Mouse (Mus musculus) macrophage (primary cell): ENCODE measurements around the gene Myo1a. TPM values are rescaled to one million over a fixed set of nuclear protein-coding genes. Genes with fewer than 3 reads are reported as not detected.

Experiments
- H3K27ac ChIP-seq: fragments of 350-480 bp; formaldehyde crosslinking; 2 replicates; pipeline ENCODE4 v1.9.0; 2021
- H3K36me3 ChIP-seq: fragments of 350-480 bp; formaldehyde crosslinking; 2 replicates; pipeline ENCODE4 v1.9.0; 2021; ENCODE audit errors: inconsistent target
- H3K4me3 ChIP-seq: fragments of 350-480 bp; formaldehyde crosslinking; 2 replicates; pipeline ENCODE4 v1.9.0; 2021; ENCODE audit errors: inconsistent target
- H3K79me2 ChIP-seq: fragments of 350-480 bp; formaldehyde crosslinking; 2 replicates; pipeline ENCODE4 v1.9.0; 2021; ENCODE audit errors: inconsistent target
- WGBS: methylation state at CpG from one replicate; pipeline ENCODE4 v1.1.7; 2026; ENCODE audit warnings: inconsistent platforms; ENCODE audit not compliant: missing documents; 5-methylcytosine and 5-hydroxymethylcytosine counted together
- polyA plus RNA-seq: library from polyadenylated mRNA; stranded (reverse); fragments of 250-400 nt; gene quantifications from 3 replicates; pipeline ENCODE4 v1.2.4, GENCODE M21; 2018; ENCODE audit warnings: inconsistent platforms

Myo1a gene
- polyA plus RNA-seq, 1 experiment from 2014 or later = not detected

DNA sequence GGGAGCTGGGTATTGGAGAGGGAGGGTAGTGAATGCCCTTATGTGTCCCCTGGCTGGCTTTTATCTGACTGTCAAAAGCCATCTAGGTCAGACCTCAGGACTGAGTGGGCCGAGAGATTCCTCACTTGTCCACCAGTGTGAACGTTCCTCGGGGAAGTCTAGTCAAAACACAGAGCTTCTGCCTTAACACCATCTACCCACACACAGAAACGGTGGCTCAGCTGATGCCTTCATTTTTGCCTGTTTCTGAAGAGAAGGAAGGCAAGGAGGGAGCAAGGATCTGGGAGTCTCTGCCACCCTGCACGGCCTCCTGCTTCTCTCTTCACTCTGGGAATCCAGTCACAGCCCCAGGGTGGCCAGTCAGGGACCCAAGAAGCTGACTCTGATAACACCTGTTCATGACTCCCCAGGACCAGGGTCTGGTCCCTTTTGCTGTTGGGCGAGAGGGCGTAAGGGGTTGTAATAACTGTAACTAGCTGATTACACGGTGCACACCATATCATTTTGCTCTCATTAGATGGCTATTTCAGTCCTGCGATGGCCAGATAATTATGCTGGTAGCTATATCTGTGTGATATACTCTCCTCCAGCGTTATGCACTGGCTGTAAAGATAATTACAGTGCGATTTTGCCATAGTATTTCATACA lies 25.4 kb downstream of the Myo1a start:
- 85% methylated on average over 11 of the region's 11 CpGs for WGBS
- Histone ChIP-seq H3K4me3 (no peak overlapping the region), H3K36me3 (no peaks in the 10 kb centered on the region), H3K27ac (no peak overlapping the region), H3K79me2 (no peaks in the 10 kb centered on the region)

- Histone ChIP-seq H3K27ac (no peak overlapping the region), H3K79me2 (no peaks in the 10 kb centered on the region), H3K4me3 (no peak overlapping the region), H3K36me3 (no peaks in the 10 kb centered on the region)
- WGBS = 68% methylated on average over 9 of the region's 9 CpGs
These were observed 26.0 kb downstream of the Myo1a start for GRCm38 (mm10) chr10:127730933-127731310.

- H3K36me3 ChIP-seq = no peaks in the 10 kb centered on the region
- 23% methylated on average over 5 of the region's 5 CpGs for WGBS
- H3K79me2 ChIP-seq = no peaks in the 10 kb centered on the region
- H3K4me3 ChIP-seq = no peak overlapping the region
- H3K27ac ChIP-seq = no peak overlapping the region
These were observed 26.4 kb downstream of the Myo1a start for GRCm38 (mm10) chr10:127731397-127731796.

DNA sequence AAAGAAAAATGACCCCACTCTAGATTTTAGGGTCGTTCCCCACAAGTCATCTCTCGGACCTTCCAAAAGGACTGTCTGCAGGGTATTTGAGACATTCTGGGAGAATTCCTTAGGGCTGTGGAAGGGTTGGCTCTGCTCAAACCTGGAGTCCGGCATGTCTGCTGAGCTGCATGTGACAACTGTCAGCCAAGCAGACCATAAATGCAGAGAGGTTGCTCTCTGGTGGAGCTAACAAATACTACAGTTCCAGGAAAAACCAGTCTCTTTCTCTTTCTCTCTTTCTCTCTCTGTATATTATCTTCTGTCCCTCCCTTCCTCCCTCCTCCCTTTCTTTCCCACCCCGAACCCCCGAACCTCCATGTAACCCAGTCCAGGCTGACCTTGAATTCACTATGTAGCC lies 29.5 kb downstream of the Myo1a start:
- WGBS = 75% methylated on average over 5 of the region's 5 CpGs
- H3K27ac ChIP-seq = no peak overlapping the region
- no peaks in the 10 kb centered on the region for H3K36me3 ChIP-seq
- H3K79me2 ChIP-seq = no peaks in the 10 kb centered on the region
- no peak overlapping the region for H3K4me3 ChIP-seq

DNA sequence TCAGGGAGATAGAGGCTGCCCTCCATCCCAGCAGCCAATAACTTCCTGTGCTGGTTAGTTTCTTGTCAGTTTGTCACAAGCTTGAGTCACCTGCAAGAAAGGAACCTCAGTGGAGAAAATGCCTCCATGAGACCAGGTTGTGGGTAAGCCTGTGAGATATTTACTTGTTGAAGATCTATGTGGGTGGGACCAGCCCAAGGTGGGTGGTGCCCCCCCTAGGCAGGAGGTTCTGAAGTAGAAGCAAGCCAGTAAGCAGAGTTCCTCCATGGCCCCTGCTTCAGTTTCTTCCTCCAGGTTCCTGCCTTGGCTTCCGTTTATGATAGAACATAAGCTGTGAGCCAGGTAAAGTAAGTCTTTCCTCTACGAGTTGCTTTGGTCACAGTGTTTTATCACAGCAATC lies 31.3 kb downstream of the Myo1a start:
- H3K36me3 ChIP-seq = no peaks in the 10 kb centered on the region
- H3K4me3 ChIP-seq = no peak overlapping the region
- no peak overlapping the region for H3K27ac ChIP-seq
- peaks cover 13% of the 10 kb centered on the region; the same call in 1 of the 2 replicates for H3K79me2 ChIP-seq
- 28% methylated on average over 2 of the region's 2 CpGs for WGBS

- 6% methylated on average over 4 of the region's 4 CpGs for WGBS
- Histone ChIP-seq H3K4me3 (no peak overlapping the region), H3K36me3 (peaks cover 5% of the 10 kb centered on the region; the same call in 1 of the 2 replicates), H3K79me2 (peaks cover 20% of the 10 kb centered on the region; the same call in 1 of the 2 replicates), H3K27ac (peak overlapping the region; percentile 42)
These were observed 31.9 kb downstream of the Myo1a start for GRCm38 (mm10) chr10:127736916-127737315.

- peaks cover 11% of the 10 kb centered on the region; the same call in 1 of the 2 replicates for H3K36me3 ChIP-seq
- peaks cover 24% of the 10 kb centered on the region; the same call in 1 of the 2 replicates for H3K79me2 ChIP-seq
- no peak overlapping the region for H3K4me3 ChIP-seq
- H3K27ac ChIP-seq = peak overlapping the region; percentile 42
- WGBS = 54% methylated on average over 2 of the region's 2 CpGs
These were observed 32.6 kb downstream of the Myo1a start for GRCm38 (mm10) chr10:127737552-127737951.

DNA sequence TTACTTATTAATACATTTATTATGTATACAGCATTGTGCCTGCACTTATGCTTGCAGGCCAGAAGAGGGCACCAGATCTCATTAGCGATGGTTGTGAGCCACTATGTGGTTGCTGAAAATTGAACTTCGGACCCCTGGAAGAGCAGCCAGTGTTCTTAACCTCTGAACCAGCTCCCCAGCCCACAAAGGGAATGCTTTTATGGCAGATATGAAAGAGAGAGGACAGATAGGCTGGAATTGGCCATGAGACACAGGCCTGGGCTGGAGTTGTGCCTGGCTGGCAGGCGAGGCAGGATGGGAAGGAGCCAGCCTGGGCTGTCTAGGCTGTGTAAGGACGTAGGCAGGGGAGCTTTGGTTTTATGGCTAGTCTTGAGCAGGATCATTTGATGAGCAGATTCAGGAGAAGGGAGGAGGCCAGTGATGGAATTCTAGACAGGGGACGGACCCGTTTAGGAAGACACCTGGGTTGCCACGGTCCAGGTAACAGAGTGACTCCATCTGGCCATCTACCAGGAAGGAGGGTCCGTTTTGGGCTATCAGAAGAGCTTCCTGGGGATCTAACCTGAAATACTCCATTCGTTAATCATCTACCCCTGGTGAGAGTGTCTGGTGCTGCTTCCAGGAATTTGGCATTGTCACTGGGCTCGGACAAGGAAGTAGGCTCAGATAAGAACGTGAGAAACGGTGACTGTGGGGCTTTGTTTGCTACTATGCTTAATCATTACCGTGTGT lies 33.3 kb downstream of the Myo1a start:
- H3K27ac ChIP-seq = no peak overlapping the region
- 42% methylated on average over 13 of the region's 13 CpGs for WGBS
- H3K79me2 ChIP-seq = peaks cover 31% of the 10 kb centered on the region; the same call in 1 of the 2 replicates
- peaks cover 19% of the 10 kb centered on the region; the same call in 1 of the 2 replicates for H3K36me3 ChIP-seq
- H3K4me3 ChIP-seq = peak overlapping the region; percentile 40

DNA sequence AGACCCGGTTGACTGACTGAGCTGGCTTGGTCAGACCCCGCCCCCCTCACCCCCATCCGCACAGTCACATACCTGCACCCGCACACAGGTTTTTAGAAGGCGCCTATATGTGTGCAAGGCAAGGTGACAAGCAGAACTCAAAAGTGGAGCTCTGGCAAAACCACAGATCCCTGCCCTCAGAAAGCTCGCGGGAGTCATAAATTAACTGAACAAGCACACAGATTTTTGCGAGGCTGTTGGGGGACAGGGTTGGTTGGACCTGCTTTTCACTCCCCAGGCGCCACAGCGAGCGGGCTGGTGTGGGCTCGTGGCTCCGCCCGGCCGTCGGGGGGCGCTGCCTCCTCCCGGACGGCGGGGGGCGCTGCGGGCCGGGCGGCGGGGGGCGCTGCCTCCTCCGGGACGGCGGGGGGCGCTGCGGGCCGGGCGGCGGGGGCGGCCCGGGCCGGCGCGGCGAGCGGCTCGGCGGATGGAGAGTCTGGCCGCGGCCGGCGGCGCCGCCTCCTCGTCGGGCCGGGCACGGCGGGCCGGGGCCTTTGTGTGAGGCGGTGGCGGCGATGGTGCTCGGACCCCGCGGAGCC lies 34.2 kb downstream of the Myo1a start, which contains the start of gene Zbtb39:
Zbtb39 (plus strand) TSS at position 456 of the 578 bp plus-strand sequence.
- WGBS = under 1% methylated on average over 51 of the region's 61 CpGs
- peaks cover 40% of the 10 kb centered on the region; the same call in 1 of the 2 replicates for H3K79me2 ChIP-seq
- peak within 1 kb of the TSS; percentile 54 for H3K4me3 ChIP-seq
- H3K36me3 ChIP-seq = peaks cover 27% of the 10 kb centered on the region
- H3K27ac ChIP-seq = no peak within 1 kb of the TSS

DNA sequence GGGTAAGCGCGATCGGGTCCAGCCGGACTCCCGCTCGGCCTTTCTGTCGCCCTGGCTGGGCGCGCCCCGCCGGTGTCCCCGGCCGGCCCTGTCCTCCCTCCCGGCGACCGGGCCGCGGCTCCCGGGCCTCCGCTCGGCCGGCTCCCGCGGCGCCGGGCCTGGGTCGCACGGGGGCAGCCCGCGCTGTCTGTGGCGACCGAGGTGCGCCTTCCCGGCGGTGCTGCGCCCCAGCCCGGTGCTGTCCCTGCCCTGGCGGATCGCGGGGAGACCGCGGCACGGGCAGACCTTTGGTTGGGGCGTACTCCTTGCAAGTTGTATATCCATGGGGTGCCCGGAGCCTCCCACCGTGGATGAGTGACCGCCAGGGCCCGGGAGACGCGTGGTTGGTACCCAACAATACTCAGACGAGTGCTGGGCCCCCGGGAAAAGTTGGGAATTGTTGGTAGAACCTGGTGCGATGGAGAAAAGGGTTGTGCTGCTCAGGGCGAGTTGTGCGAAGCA lies 34.7 kb downstream of the Myo1a start:
- H3K36me3 ChIP-seq = peaks cover 33% of the 10 kb centered on the region
- WGBS = under 1% methylated on average over 46 of the region's 55 CpGs
- H3K27ac ChIP-seq = no peak overlapping the region
- peak overlapping the region; percentile 54 for H3K4me3 ChIP-seq
- H3K79me2 ChIP-seq = peaks cover 42% of the 10 kb centered on the region; the same call in 1 of the 2 replicates

DNA sequence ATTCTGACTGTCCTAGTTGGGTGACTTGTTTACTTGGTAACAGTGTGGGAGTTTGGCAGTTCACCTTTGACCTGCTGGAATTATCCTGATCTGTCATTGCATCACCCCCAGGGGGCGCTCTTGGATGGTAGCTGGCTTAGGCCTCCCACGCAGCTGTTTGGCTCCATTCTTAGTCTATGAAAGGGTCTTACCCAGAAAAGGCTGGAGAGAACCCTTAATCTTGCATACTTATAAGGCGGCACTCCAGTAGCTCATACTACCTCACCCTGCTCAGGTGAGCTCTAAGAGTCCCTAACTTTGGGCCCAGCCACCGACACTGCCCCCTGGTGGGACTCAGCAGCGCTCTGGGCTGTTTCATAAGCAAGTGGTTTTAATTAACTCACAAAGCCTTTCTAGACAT lies 39.7 kb downstream of the Myo1a start:
- WGBS = 92% methylated on average over 5 of the region's 5 CpGs

DNA sequence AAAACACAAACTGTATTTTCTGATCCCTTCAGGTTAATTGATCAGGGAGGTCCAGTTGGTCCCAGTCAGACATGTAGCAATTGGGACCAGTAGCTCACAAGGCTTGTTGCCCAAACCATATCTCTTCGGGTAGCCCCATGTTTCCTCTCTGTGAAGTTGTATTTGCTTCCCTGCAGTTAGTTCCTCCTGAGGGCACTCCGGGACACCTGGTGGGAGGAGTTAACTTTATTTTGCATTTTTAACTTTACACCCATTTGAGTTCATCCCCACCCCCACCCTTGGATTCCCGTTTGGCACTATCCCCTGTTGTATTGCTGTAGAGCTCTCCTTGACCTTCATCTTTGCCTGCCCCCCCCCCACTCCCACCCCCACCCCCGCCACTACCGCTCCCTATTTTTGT lies 40.9 kb downstream of the Myo1a start:
- H3K4me3 ChIP-seq = no peak overlapping the region
- 52% methylated on average over 4 of the region's 5 CpGs for WGBS
- no peak overlapping the region for H3K27ac ChIP-seq
- H3K36me3 ChIP-seq = peaks cover 40% of the 10 kb centered on the region
- peaks cover 32% of the 10 kb centered on the region; the same call in 1 of the 2 replicates for H3K79me2 ChIP-seq

More for the DNA sequence above, 39.7 kb downstream of the Myo1a start:
- Histone ChIP-seq H3K36me3 (peaks cover 40% of the 10 kb centered on the region), H3K27ac (no peak overlapping the region), H3K79me2 (peaks cover 42% of the 10 kb centered on the region; the same call in 1 of the 2 replicates), H3K4me3 (no peak overlapping the region)

DNA sequence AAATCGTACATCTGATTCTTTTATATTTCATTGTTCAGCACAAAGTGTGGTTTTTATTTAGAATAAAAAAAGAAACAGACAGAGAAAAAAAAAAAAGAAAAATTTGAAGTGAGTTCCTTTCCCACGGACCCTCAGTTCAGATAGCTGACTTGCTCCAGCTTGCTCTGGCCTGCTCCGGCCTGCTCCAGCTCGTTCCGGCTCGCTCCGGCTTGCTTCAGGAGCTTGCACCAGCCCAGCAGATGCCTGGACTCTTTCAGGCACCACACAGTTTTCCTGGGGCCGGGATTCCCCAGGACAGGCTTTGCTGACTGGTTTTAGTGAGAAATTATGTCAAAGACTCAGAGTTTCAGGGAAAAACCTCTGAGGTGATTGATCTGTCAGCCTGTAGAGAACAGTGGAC lies 42.3 kb downstream of the Myo1a start:
- no peak overlapping the region for H3K4me3 ChIP-seq
- H3K27ac ChIP-seq = no peak overlapping the region
- peaks cover 32% of the 10 kb centered on the region for H3K36me3 ChIP-seq
- H3K79me2 ChIP-seq = peaks cover 20% of the 10 kb centered on the region; the same call in 1 of the 2 replicates
- 93% methylated on average over 8 of the region's 8 CpGs for WGBS

GRCm38 (mm10) chr10:127748847-127749612 lies 44.1 kb downstream of the Myo1a start:
- WGBS = 41% methylated on average over 8 of the region's 8 CpGs
- peaks cover 14% of the 10 kb centered on the region; the same call in 1 of the 2 replicates for H3K36me3 ChIP-seq
- peaks cover 3% of the 10 kb centered on the region; the same call in 1 of the 2 replicates for H3K79me2 ChIP-seq
- H3K27ac ChIP-seq = no peak overlapping the region
- H3K4me3 ChIP-seq = no peak overlapping the region
